Mouse (Mus musculus) embryonic fibroblast, embryonic 13.5 days (primary cell): ENCODE results near the gene Arl6ip5.

ENCODE experiments used
- CTCF ChIP-seq: IDR thresholded peaks from 2 replicates; pipeline ENCODE4 v1.5.1; 2011; ENCODE audit warnings: mild to moderate bottlenecking, control low read depth, low read length, moderate library complexity, borderline replicate concordance; ENCODE audit not compliant: insufficient read depth
- POLR2A ChIP-seq: IDR thresholded peaks from 2 replicates; pipeline ENCODE4 v1.6.1; 2011; ENCODE audit warnings: low read depth, mild to moderate bottlenecking, control low read depth, low read length, moderate library complexity

DNA sequence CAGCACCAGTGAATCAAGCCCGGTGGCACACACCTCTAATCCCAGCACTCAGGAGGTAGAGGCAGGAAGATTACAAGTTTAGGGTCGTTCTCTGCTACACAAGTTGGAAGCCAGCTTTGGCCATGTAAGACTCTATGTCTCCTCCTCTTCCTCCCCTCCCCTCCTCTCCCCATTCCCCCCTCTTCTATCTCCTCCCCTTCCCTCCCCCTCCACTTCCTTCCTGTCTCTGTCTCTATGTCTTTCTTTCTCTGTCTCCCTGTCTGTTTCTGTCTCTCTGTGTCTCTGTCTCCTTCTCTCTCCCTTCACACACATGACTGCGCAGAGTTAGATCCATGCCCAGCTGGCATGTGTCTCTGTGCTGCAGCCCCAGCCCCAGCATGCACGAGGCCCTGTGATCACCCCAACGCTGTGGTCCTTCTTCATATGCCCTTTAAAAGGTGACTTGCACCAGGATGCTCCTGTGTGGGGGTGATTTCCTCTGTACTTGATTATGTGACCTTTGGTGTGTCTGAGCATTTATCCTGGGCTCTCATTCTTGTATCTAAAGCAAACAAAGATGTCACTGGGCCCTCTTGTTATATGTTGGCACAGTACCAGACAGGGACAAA is 66.5 kb downstream of the Arl6ip5 start:
- TF ChIP-seq POLR2A = no peak
- TF ChIP-seq CTCF = no peak
